Mouse (Mus musculus) myocyte (in vitro differentiated cells): ENCODE measurements around the gene Ttll11. TPM values are rescaled to one million over a fixed set of nuclear protein-coding genes. Genes with fewer than 3 reads are reported as not detected.

Source experiments
- H3K27me3 ChIP-seq: one replicate; pipeline ENCODE4 v1.6.1; 2011; ENCODE audit not compliant: control insufficient read depth, insufficient read depth, insufficient read length
- H3K36me3 ChIP-seq: one replicate; pipeline ENCODE4 v1.6.1; 2011; ENCODE audit not compliant: control insufficient read depth, insufficient read depth
- H3K4me2 ChIP-seq: one replicate; pipeline ENCODE4 v1.6.1; 2011; ENCODE audit warnings: low read depth, control low read depth
- H3K4me3 ChIP-seq: one replicate; pipeline ENCODE4 v1.5.1; 2011; ENCODE audit warnings: mild to moderate bottlenecking, control low read depth, moderate library complexity
- H3K79me2 ChIP-seq: one replicate; pipeline ENCODE4 v1.6.1; 2011; ENCODE audit not compliant: control insufficient read depth, insufficient read depth
- H3ac ChIP-seq: one replicate; pipeline ENCODE4 v1.6.1; 2011; ENCODE audit not compliant: control insufficient read depth, insufficient read length
- CEBPB ChIP-seq: IDR thresholded peaks from 2 replicates; pipeline ENCODE4 v1.6.1; 2011; ENCODE audit warnings: mild to moderate bottlenecking, moderate library complexity; ENCODE audit not compliant: poor library complexity, insufficient read depth, severe bottlenecking
- E2F4 ChIP-seq: IDR thresholded peaks from one replicate; pipeline ENCODE4 v1.6.1; 2011; ENCODE audit warnings: mild to moderate bottlenecking, control low read depth, moderate library complexity; ENCODE audit not compliant: insufficient read depth
- MAX ChIP-seq: IDR thresholded peaks from one replicate; pipeline ENCODE4 v1.6.1; 2011; ENCODE audit warnings: low read depth, mild to moderate bottlenecking, control low read depth
- MYOD1 ChIP-seq, 3 experiments: IDR thresholded peaks; one replicate each; pipeline ENCODE4 v1.6.1; 2011; ENCODE audit warnings: control low read depth in 2 of 3, low read depth in 2 of 3, mild to moderate bottlenecking in 2 of 3, moderate library complexity in 1 of 3; ENCODE audit not compliant: insufficient read length in 2 of 3, control insufficient read depth in 1 of 3
- MYOG ChIP-seq, 3 experiments: IDR thresholded peaks; one replicate each; pipeline ENCODE4 v1.6.1; 2011; ENCODE audit warnings: control low read depth in 2 of 3, low read depth in 2 of 3, mild to moderate bottlenecking in 2 of 3; ENCODE audit not compliant: insufficient read length in 2 of 3, control insufficient read depth in 1 of 3, insufficient read depth in 1 of 3
- POLR2A ChIP-seq: IDR thresholded peaks from one replicate; pipeline ENCODE4 v1.6.1; 2011; ENCODE audit warnings: low read depth, mild to moderate bottlenecking, control low read depth, moderate library complexity; ENCODE audit not compliant: insufficient read length
- POLR2AphosphoS2 ChIP-seq: IDR thresholded peaks from one replicate; pipeline ENCODE4 v1.6.1; 2011; ENCODE audit warnings: low read depth, control low read depth; ENCODE audit not compliant: insufficient read length
- REST ChIP-seq: IDR thresholded peaks from one replicate; pipeline ENCODE4 v1.6.1; 2011; ENCODE audit warnings: mild to moderate bottlenecking, control low read depth, moderate library complexity; ENCODE audit not compliant: insufficient read depth, insufficient read length
- SRF ChIP-seq: IDR thresholded peaks from one replicate; pipeline ENCODE4 v1.6.1; 2011; ENCODE audit warnings: low read depth; ENCODE audit not compliant: control insufficient read depth, insufficient read length
- TCF12 ChIP-seq: IDR thresholded peaks from one replicate; pipeline ENCODE4 v1.6.1; 2011; ENCODE audit warnings: mild to moderate bottlenecking, control low read depth; ENCODE audit not compliant: poor library complexity, insufficient read depth, severe bottlenecking
- TCF3 ChIP-seq: IDR thresholded peaks from one replicate; pipeline ENCODE4 v1.6.1; 2011; ENCODE audit warnings: low read depth, control low read depth; ENCODE audit not compliant: insufficient read length
- USF1 ChIP-seq: IDR thresholded peaks from one replicate; pipeline ENCODE4 v1.6.1; 2011; ENCODE audit warnings: low read depth, mild to moderate bottlenecking, control low read depth, moderate library complexity
- polyA plus RNA-seq: library from polyadenylated mRNA; unstranded; fragments of >200 nt; fragmentation: generic; extraction: Trizol; gene quantifications from one replicate; pipeline ENCODE4 v1.2.1, GENCODE M21; 2012; ENCODE audit warnings: missing spikeins

Gene Ttll11
- polyA plus RNA-seq, 1 experiment: 9.8 TPM

DNA sequence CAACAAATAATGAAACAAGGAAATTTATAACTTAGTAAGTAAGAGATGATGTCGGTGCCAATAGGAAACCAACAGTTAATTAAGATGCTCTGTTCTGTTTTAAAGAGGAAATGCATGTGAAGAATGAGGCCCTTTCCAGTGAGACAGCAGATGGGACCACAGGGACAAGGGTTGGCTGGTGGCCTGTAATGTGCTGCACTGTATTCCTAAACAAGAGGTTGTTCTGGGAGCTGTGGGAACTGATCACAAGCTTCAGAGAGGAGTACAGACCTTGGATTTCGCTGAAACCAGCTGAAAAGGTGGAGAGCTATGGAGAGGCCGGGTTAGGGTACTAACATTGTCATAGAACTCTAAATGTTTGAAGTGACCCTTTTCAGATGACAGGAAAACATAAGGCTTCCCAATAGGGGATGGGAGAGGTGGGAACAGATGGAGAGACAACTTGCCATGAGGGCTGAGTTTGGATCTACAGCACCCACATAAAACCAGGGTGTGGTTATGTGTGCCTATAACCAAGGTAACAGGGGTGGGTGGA is 18.1 kb downstream of the Ttll11 start:
- Histone ChIP-seq H3ac (no peak overlapping the region), H3K4me2 (no peak overlapping the region), H3K4me3 (no peak overlapping the region), H3K27me3 (no peaks in the 10 kb centered on the region), H3K79me2 (no peaks in the 10 kb centered on the region), H3K36me3 (no peaks in the 10 kb centered on the region)
- no peak for TF ChIP-seq REST
- TF ChIP-seq E2F4: no peak
- no peak for TF ChIP-seq SRF

DNA sequence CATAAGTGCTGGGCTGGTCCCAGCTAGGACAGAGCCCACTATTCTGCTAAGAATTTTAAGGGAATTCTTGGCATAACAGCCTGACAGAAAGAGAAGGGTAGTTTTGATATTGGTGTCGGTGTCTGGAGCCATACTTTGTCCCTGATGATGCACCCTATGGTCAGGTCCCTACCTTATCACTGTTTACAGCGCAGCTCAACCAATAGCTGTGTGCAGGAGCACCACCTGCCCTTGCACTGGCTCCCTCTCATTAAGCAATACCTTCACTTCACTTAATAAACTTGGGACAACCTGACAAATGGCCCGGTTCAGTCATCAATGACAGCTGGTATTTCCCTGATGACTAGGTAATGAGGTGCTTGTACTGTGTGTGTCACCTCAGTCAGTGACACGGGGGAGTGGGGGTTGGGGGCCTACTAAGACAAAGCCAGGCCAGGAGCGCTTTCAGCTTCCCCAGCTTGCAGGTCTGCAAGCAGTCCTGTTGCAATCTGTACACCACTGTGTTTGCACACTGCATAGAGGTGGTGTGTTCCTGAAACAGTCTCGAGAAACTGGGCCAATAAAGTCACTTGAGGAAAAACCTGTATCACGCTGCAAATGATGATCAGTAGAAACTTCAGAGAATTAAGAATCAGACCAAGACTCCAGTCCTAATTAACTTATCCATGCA is 22.1 kb downstream of the Ttll11 start:
- Histone ChIP-seq H3K4me2 (no peak overlapping the region), H3K27me3 (no peaks in the 10 kb centered on the region), H3ac (no peak overlapping the region), H3K36me3 (no peaks in the 10 kb centered on the region), H3K4me3 (no peak overlapping the region), H3K79me2 (no peaks in the 10 kb centered on the region)
- TF ChIP-seq MYOG (IDR thresholded peaks at IDR 0.05; ENCODE audit: control insufficient read depth in 1 of 3, insufficient read depth in 1 of 3, insufficient read length in 2 of 3, low read depth in 2 of 3): no peak
- no peak for TF ChIP-seq E2F4
- TF ChIP-seq TCF12: no peak
- no peak for TF ChIP-seq USF1
- TF ChIP-seq MAX: no peak
- TF ChIP-seq POLR2AphosphoS2: no peak
- TF ChIP-seq REST: no peak
- TF ChIP-seq POLR2A: no peak
- no peak for TF ChIP-seq MYOD1 (IDR thresholded peaks at IDR 0.05; ENCODE audit: control insufficient read depth in 1 of 3, insufficient read length in 2 of 3, low read depth in 2 of 3)
- no peak for TF ChIP-seq CEBPB
- no peak for TF ChIP-seq TCF3
- no peak for TF ChIP-seq SRF

DNA sequence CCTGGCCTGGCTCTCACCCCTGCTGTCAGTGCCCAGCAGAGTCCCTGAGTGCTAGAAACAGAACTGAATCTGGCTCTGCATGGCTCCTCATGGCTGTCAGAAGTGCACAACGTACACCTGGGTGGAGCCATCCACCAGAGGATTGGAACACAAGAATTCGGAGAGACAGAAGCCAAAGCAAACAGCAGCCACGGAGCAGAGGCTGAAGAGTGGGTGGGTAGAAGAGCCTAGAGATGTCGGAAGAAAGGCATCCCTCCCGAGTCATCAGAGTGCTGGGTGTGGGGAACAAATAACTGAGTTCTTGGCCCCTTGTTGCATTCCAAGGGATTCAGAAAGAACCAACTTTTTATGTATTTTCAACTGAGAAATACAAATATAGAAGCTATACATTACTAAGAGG is 24.5 kb downstream of the Ttll11 start:
- Histone ChIP-seq H3ac (no peak overlapping the region), H3K27me3 (no peaks in the 10 kb centered on the region), H3K36me3 (no peaks in the 10 kb centered on the region), H3K4me3 (no peak overlapping the region), H3K4me2 (no peak overlapping the region), H3K79me2 (no peaks in the 10 kb centered on the region)
- no peak for TF ChIP-seq TCF3
- no peak for TF ChIP-seq MAX
- TF ChIP-seq TCF12: no peak

DNA sequence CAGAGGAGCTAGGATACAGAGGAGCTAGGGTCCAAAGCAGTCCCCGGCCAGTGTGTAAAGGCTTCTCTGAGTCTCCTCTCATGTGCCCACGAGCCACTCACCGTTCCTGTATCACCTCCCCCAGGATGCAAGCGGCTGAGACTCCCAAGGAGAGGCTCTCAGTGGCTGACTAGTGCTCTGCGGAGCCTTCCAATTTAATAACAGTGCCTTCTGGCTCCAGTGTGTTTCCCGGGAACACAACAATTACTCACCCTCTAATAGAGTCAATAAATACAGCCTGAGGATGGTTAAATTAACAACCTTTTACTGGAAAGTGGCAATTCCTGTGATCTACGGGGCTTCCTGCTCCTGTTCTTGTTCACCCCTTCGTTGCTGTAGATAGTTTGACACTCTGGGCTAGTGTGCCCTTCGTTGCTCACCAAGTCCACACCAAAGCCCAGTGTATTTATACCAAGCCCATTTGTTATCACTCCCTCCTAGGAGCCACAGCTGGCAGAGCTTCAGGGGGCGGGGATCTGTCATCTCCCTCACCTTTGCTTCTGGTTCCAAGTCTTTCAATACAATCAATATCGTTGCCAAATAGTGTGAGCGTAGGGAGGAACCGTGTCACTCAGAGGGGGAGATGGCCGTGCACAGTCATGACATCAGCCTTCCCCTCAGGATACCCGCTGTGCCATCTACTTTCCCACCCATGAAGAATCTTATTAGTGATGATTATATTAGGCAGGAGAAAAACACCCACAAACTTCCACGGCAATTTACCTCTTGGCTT is 27.3 kb downstream of the Ttll11 start:
- H3K79me2 ChIP-seq: no peaks in the 10 kb centered on the region
- H3ac ChIP-seq: no peak overlapping the region
- H3K4me2 ChIP-seq: no peak overlapping the region
- TF ChIP-seq USF1 (no peak), REST (no peak), SRF (no peak), MAX (no peak), MYOG (IDR thresholded peaks at IDR 0.05; ENCODE audit: control insufficient read depth in 1 of 3, insufficient read depth in 1 of 3, insufficient read length in 2 of 3, low read depth in 2 of 3) (no peak), POLR2AphosphoS2 (no peak), TCF3 (no peak), CEBPB (no peak), POLR2A (no peak), E2F4 (no peak), TCF12 (no peak), MYOD1 (IDR thresholded peaks at IDR 0.05; ENCODE audit: control insufficient read depth in 1 of 3, insufficient read length in 2 of 3, low read depth in 2 of 3) (no peak)
- no peaks in the 10 kb centered on the region for H3K27me3 ChIP-seq
- no peak overlapping the region for H3K4me3 ChIP-seq
- no peaks in the 10 kb centered on the region for H3K36me3 ChIP-seq

DNA sequence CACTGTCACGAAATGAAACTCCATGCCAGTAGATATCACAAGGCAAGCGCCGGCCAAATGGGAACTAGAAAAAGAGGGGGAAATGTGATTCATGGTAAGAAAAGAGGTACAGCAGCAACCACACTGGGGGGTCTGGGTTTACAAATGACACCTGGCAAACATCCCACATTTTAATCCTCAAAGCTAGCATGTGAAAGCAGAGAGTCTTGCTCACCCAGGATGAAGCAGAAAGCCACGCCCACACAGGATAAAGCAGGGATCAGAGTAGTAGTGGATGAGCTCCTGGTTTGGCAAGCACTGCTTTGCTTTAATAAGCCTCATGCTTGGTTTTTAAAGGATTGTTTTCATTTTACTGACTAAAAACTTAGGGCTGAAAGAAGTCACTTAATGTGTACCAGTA is 34.8 kb downstream of the Ttll11 start:
- H3K27me3 ChIP-seq: no peaks in the 10 kb centered on the region
- no peak overlapping the region for H3K4me2 ChIP-seq
- H3ac ChIP-seq: no peak overlapping the region
- H3K79me2 ChIP-seq: no peaks in the 10 kb centered on the region
- TF ChIP-seq POLR2A (no peak), MYOG (IDR thresholded peaks at IDR 0.05; ENCODE audit: control insufficient read depth in 1 of 3, insufficient read depth in 1 of 3, insufficient read length in 2 of 3, low read depth in 2 of 3) (no peak), SRF (no peak)
- H3K4me3 ChIP-seq: no peak overlapping the region
- no peaks in the 10 kb centered on the region for H3K36me3 ChIP-seq
